Mouse (Mus musculus) kidney, embryonic 16.5 days (tissue): ENCODE data around the gene Cdkn2aip. TPM values are rescaled to one million over a fixed set of nuclear protein-coding genes. Genes with fewer than 3 reads are reported as not detected.

Source experiments
- ATAC-seq: fragments of 200-750 bp; cut with Nextera tagmentation; 2 replicates; pipeline ENCODE4 v1.8.0; 2017; ENCODE audit warnings: moderate TSS enrichment; ENCODE audit not compliant: low FRiP score, low TSS enrichment
- H3K27ac ChIP-seq: fragments of 300-500 bp; sonication (generic); 2 replicates; pipeline ENCODE4 v1.5.1; 2014; ENCODE audit warnings: low read length
- H3K27me3 ChIP-seq: fragments of 300-500 bp; sonication (generic); 2 replicates; pipeline ENCODE4 v1.6.1; 2014; ENCODE audit warnings: low read length, control low read depth, mixed read lengths; ENCODE audit not compliant: insufficient read depth
- H3K36me3 ChIP-seq: fragments of 300-500 bp; sonication (generic); 2 replicates; pipeline ENCODE4 v1.6.1; 2014; ENCODE audit warnings: low read length, control low read depth, mixed read lengths; ENCODE audit not compliant: insufficient read depth
- H3K4me1 ChIP-seq: fragments of 300-500 bp; sonication (generic); 2 replicates; pipeline ENCODE4 v1.6.1; 2014; ENCODE audit warnings: low read length, control low read depth, mixed read lengths; ENCODE audit not compliant: insufficient read depth
- H3K4me2 ChIP-seq: fragments of 300-500 bp; sonication (generic); replicated peaks from 2 replicates; pipeline ENCODE4 v1.6.1; 2014; ENCODE audit warnings: low read depth, low read length
- H3K4me3 ChIP-seq: fragments of 300-500 bp; sonication (generic); 2 replicates; pipeline ENCODE4 v1.5.1; 2014; ENCODE audit warnings: mild to moderate bottlenecking, low read length
- H3K9ac ChIP-seq: fragments of 300-500 bp; sonication (generic); replicated peaks from 2 replicates; pipeline ENCODE4 v1.6.1; 2014; ENCODE audit warnings: low read length
- H3K9me3 ChIP-seq: fragments of 300-500 bp; sonication (generic); 2 replicates; pipeline ENCODE4 v1.6.1; 2016; ENCODE audit warnings: low read length, control low read depth
- WGBS: fragments of 180-500 bp; shearing (Covaris S2); extraction: QIAGEN DNeasy Blood & Tissue Kit; methylation state at CpG from one replicate; pipeline ENCODE4 v1.1.7; 2014; 5-methylcytosine and 5-hydroxymethylcytosine counted together
- polyA plus RNA-seq: library from polyadenylated mRNA; unstranded; fragments of >200 nt; fragmentation: Nextera tagmentation; extraction: Ambion mirVana; gene quantifications from 2 replicates; pipeline ENCODE4 v1.2.1, GENCODE M21; 2015

The Cdkn2aip gene
- polyA plus RNA-seq, 1 experiment from 2014 or later, result 28.0 TPM

- H3K27ac ChIP-seq, result no peak overlapping the region
- H3K9ac ChIP-seq, result no peak overlapping the region
- ATAC-seq, result no peak
- H3K4me1 ChIP-seq, result no peaks in the 10 kb centered on the region
- H3K9me3 ChIP-seq, result no peaks in the 10 kb centered on the region
- H3K4me2 ChIP-seq, result no peak overlapping the region
- 86% methylated on average over 9 of the region's 9 CpGs for WGBS
- H3K4me3 ChIP-seq, result no peak overlapping the region
- H3K36me3 ChIP-seq, result 0 out of 2 replicates have a peak, but pooled peaks cover 4% of the 10 kb centered on the region
- no peaks in the 10 kb centered on the region for H3K27me3 ChIP-seq
Measured at GRCm38 (mm10) chr8:47683994-47684393, 29.7 kb downstream of the Cdkn2aip start.

- H3K9me3 ChIP-seq, result no peaks in the 10 kb centered on the region
- no peak overlapping the region for H3K4me3 ChIP-seq
- 0 out of 2 replicates have a peak, but pooled peaks cover 9% of the 10 kb centered on the region for H3K36me3 ChIP-seq
- no peak overlapping the region for H3K9ac ChIP-seq
- peaks cover 9% of the 10 kb centered on the region for H3K4me1 ChIP-seq
- no peaks in the 10 kb centered on the region for H3K27me3 ChIP-seq
- H3K4me2 ChIP-seq, result no peak overlapping the region
- 90% methylated on average over 4 of the region's 4 CpGs for WGBS
- no peak for ATAC-seq
- no peak overlapping the region for H3K27ac ChIP-seq
Measured at GRCm38 (mm10) chr8:47680306-47680705, 33.4 kb downstream of the Cdkn2aip start.

- Histone ChIP-seq H3K9me3 (no peaks in the 10 kb centered on the region), H3K27ac (no peak overlapping the region), H3K4me2 (no peak overlapping the region), H3K27me3 (no peaks in the 10 kb centered on the region), H3K36me3 (0 out of 2 replicates have a peak, but pooled peaks cover 9% of the 10 kb centered on the region), H3K4me1 (peaks cover 9% of the 10 kb centered on the region), H3K9ac (no peak overlapping the region), H3K4me3 (no peak overlapping the region)
- no peak for ATAC-seq
- WGBS, result 73% methylated on average over 1 of the region's 1 CpGs
Measured at GRCm38 (mm10) chr8:47679603-47680002, 34.1 kb downstream of the Cdkn2aip start.

- 0 out of 2 replicates have a peak, but pooled peaks cover 9% of the 10 kb centered on the region for H3K36me3 ChIP-seq
- 47% methylated on average over 2 of the region's 2 CpGs for WGBS
- ATAC-seq, result no peak
- H3K9me3 ChIP-seq, result no peaks in the 10 kb centered on the region
- H3K27ac ChIP-seq, result no peak overlapping the region
- peaks cover 12% of the 10 kb centered on the region for H3K4me1 ChIP-seq
- no peaks in the 10 kb centered on the region for H3K27me3 ChIP-seq
- peak overlapping the region; percentile 100 for H3K4me3 ChIP-seq
- no peak overlapping the region for H3K9ac ChIP-seq
- peak overlapping the region; percentile 76 for H3K4me2 ChIP-seq
Measured at GRCm38 (mm10) chr8:47676631-47677030, 37.1 kb downstream of the Cdkn2aip start.

- peak overlapping the region; percentile 92 for H3K9ac ChIP-seq
- no peak for ATAC-seq
- H3K36me3 ChIP-seq, result 0 out of 2 replicates have a peak, but pooled peaks cover 9% of the 10 kb centered on the region
- peaks cover 12% of the 10 kb centered on the region for H3K4me1 ChIP-seq
- H3K9me3 ChIP-seq, result no peaks in the 10 kb centered on the region
- H3K27me3 ChIP-seq, result no peaks in the 10 kb centered on the region
- peak overlapping the region; percentile 99 for H3K27ac ChIP-seq
- peak overlapping the region; percentile 76 for H3K4me2 ChIP-seq
- peak overlapping the region; percentile 100 for H3K4me3 ChIP-seq
- WGBS, result 1% methylated on average over 15 of the region's 15 CpGs
Measured at GRCm38 (mm10) chr8:47676224-47676623, 37.5 kb downstream of the Cdkn2aip start.

GRCm38 (mm10) chr8:47675786-47676185 lies 37.9 kb downstream of the Cdkn2aip start:
- Histone ChIP-seq H3K9me3 (no peaks in the 10 kb centered on the region), H3K4me2 (peak overlapping the region; percentile 76), H3K4me3 (peak overlapping the region; percentile 100), H3K27me3 (no peaks in the 10 kb centered on the region), H3K4me1 (peaks cover 12% of the 10 kb centered on the region), H3K9ac (peak overlapping the region; percentile 92), H3K36me3 (0 out of 2 replicates have a peak, but pooled peaks cover 9% of the 10 kb centered on the region), H3K27ac (peak overlapping the region; percentile 99)
- 0% methylated on average over 20 of the region's 20 CpGs for WGBS
- ATAC-seq, result peak; percentile 6

GRCm38 (mm10) chr8:47674777-47675710 lies 38.7 kb downstream of the Cdkn2aip start, which contains the start of gene Ing2:
TSS of gene Ing2 (minus strand) at chr8:47675556.
- under 1% methylated on average over 89 of the region's 106 CpGs for WGBS

GRCm38 (mm10) chr8:47674140-47674776 lies 39.5 kb downstream of the Cdkn2aip start:
- peak overlapping the region; percentile 92 for H3K9ac ChIP-seq
- peak overlapping the region; percentile 100 for H3K4me3 ChIP-seq
- H3K27ac ChIP-seq, result peak overlapping the region; percentile 93
- H3K27me3 ChIP-seq, result no peaks in the 10 kb centered on the region
- peak overlapping the region; percentile 60 for H3K4me2 ChIP-seq
- WGBS, result 0% methylated on average over 46 of the region's 59 CpGs
- ATAC-seq, result peak; percentile 31
- 0 out of 2 replicates have a peak, but pooled peaks cover 5% of the 10 kb centered on the region for H3K36me3 ChIP-seq
- no peaks in the 10 kb centered on the region for H3K9me3 ChIP-seq
- peaks cover 12% of the 10 kb centered on the region for H3K4me1 ChIP-seq

More at GRCm38 (mm10) chr8:47674777-47675710, 38.7 kb downstream of the Cdkn2aip start, which contains the start of gene Ing2:
- Histone ChIP-seq H3K9me3 (no peaks in the 10 kb centered on the region), H3K27me3 (no peaks in the 10 kb centered on the region), H3K4me3 (peak within 1 kb of the TSS; percentile 100), H3K27ac (peak within 1 kb of the TSS; percentile 99), H3K9ac (peak within 1 kb of the TSS; percentile 92), H3K4me1 (peaks cover 12% of the 10 kb centered on the region), H3K36me3 (0 out of 2 replicates have a peak, but pooled peaks cover 9% of the 10 kb centered on the region), H3K4me2 (peak within 1 kb of the TSS; percentile 76)
- ATAC-seq, result peak; percentile 92

- Histone ChIP-seq H3K27ac (peak overlapping the region; percentile 93), H3K9ac (peak overlapping the region; percentile 92), H3K9me3 (no peaks in the 10 kb centered on the region), H3K27me3 (no peaks in the 10 kb centered on the region), H3K36me3 (peaks cover 9% of the 10 kb centered on the region; the same call in 1 of the 2 replicates), H3K4me2 (peak overlapping the region; percentile 60), H3K4me1 (peaks cover 12% of the 10 kb centered on the region), H3K4me3 (peak overlapping the region; percentile 100)
- under 1% methylated on average over 42 of the region's 53 CpGs for WGBS
- ATAC-seq, result peak; percentile 77
Measured at GRCm38 (mm10) chr8:47673317-47674139, 40.2 kb downstream of the Cdkn2aip start.
